Mouse (Mus musculus): ENCODE results near the gene Sdk1. TPM values are rescaled to one million over a fixed set of nuclear protein-coding genes. Genes with fewer than 3 reads are reported as not detected.

The Sdk1 gene
- total RNA-seq, 2 experiments from 2014 or later, result not detected

GRCm38 (mm10) chr5:141317095-141317494 is 75.8 kb downstream of the Sdk1 start:
- no peak for ATAC-seq (replicated peaks; ENCODE audit: poor library complexity, severe bottlenecking)

GRCm38 (mm10) chr5:141324910-141325309 is 83.6 kb downstream of the Sdk1 start:
- ATAC-seq (replicated peaks; ENCODE audit: poor library complexity, severe bottlenecking), result no peak

GRCm38 (mm10) chr5:141344376-141344775 is 103.1 kb downstream of the Sdk1 start:
- no peak for ATAC-seq (replicated peaks; ENCODE audit: poor library complexity, severe bottlenecking)

- no peak for ATAC-seq (replicated peaks; ENCODE audit: poor library complexity, severe bottlenecking)
These were observed 104.2 kb downstream of the Sdk1 start for GRCm38 (mm10) chr5:141345476-141345875.

GRCm38 (mm10) chr5:141362676-141363075 is 121.4 kb downstream of the Sdk1 start:
- ATAC-seq (replicated peaks; ENCODE audit: poor library complexity, severe bottlenecking), result no peak

GRCm38 (mm10) chr5:141363956-141364355 is 122.7 kb downstream of the Sdk1 start:
- no peak for ATAC-seq (replicated peaks; ENCODE audit: poor library complexity, severe bottlenecking)

- ATAC-seq (replicated peaks; ENCODE audit: poor library complexity, severe bottlenecking), result no peak
These were observed 127.3 kb downstream of the Sdk1 start for GRCm38 (mm10) chr5:141368567-141368966.

- no peak for ATAC-seq (replicated peaks; ENCODE audit: poor library complexity, severe bottlenecking)
These were observed 133.5 kb downstream of the Sdk1 start for GRCm38 (mm10) chr5:141374797-141375196.

GRCm38 (mm10) chr5:141379836-141380773 is 138.8 kb downstream of the Sdk1 start:
- ATAC-seq (replicated peaks; ENCODE audit: poor library complexity, severe bottlenecking), result no peak

- no peak for ATAC-seq (replicated peaks; ENCODE audit: poor library complexity, severe bottlenecking)
These were observed 139.5 kb downstream of the Sdk1 start for GRCm38 (mm10) chr5:141380774-141381156.

GRCm38 (mm10) chr5:141381581-141381980 is 140.3 kb downstream of the Sdk1 start:
- ATAC-seq (replicated peaks; ENCODE audit: poor library complexity, severe bottlenecking), result no peak

- no peak for ATAC-seq (replicated peaks; ENCODE audit: poor library complexity, severe bottlenecking)
These were observed 141.1 kb downstream of the Sdk1 start for GRCm38 (mm10) chr5:141382246-141382835.

- no peak for ATAC-seq (replicated peaks; ENCODE audit: poor library complexity, severe bottlenecking)
These were observed 147.2 kb downstream of the Sdk1 start for GRCm38 (mm10) chr5:141388451-141388850.

- ATAC-seq (replicated peaks; ENCODE audit: poor library complexity, severe bottlenecking), result no peak
These were observed 149.3 kb downstream of the Sdk1 start for GRCm38 (mm10) chr5:141390541-141390940.

- ATAC-seq (replicated peaks; ENCODE audit: poor library complexity, severe bottlenecking), result no peak
These were observed 149.9 kb downstream of the Sdk1 start for GRCm38 (mm10) chr5:141391153-141391552.

GRCm38 (mm10) chr5:141393846-141394245 is 152.6 kb downstream of the Sdk1 start:
- ATAC-seq (replicated peaks; ENCODE audit: poor library complexity, severe bottlenecking), result no peak

GRCm38 (mm10) chr5:141394586-141394985 is 153.3 kb downstream of the Sdk1 start:
- ATAC-seq (replicated peaks; ENCODE audit: poor library complexity, severe bottlenecking), result no peak

- no peak for ATAC-seq (replicated peaks; ENCODE audit: poor library complexity, severe bottlenecking)
These were observed 162.5 kb downstream of the Sdk1 start for GRCm38 (mm10) chr5:141403741-141404140.

GRCm38 (mm10) chr5:141404651-141405050 is 163.4 kb downstream of the Sdk1 start:
- no peak for ATAC-seq (replicated peaks; ENCODE audit: poor library complexity, severe bottlenecking)

- no peak for ATAC-seq (replicated peaks; ENCODE audit: poor library complexity, severe bottlenecking)
These were observed 165.6 kb downstream of the Sdk1 start for GRCm38 (mm10) chr5:141406926-141407325.

- ATAC-seq (replicated peaks; ENCODE audit: poor library complexity, severe bottlenecking), result no peak
These were observed 171.7 kb downstream of the Sdk1 start for GRCm38 (mm10) chr5:141413013-141413412.

Measured in granulocyte monocyte progenitor cell, adult 5-6 weeks (primary cell).